Mouse (Mus musculus) spleen, postnatal 36 days (tissue): ENCODE data around the gene Yap1.
"Not testable (repeated sequence)": the region's sequence is repeated elsewhere in the genome, so short reads cannot be mapped to it uniquely, and the experiment has no call there.

Source experiments
- DNase-seq, 2 experiments: peaks; one replicate each; pipeline ENCODE4 v3.0.0; 2022; ENCODE audit warnings: low spot score in 2 of 2, mixed read lengths in 1 of 2

Yap1 gene

GRCm38 (mm10) chr9:7914487-7914886, 89.9 kb downstream of the Yap1 start:
- DNase-seq: peak; percentile 2 to 11

- DNase-seq: no peak
Observed at GRCm38 (mm10) chr9:7913953-7914352, 90.4 kb downstream of the Yap1 start.

- no peak for DNase-seq
Observed at GRCm38 (mm10) chr9:7907351-7907985, 96.9 kb downstream of the Yap1 start.

- no peak for DNase-seq
Observed at GRCm38 (mm10) chr9:7906564-7906963, 97.8 kb downstream of the Yap1 start.

- no peak for DNase-seq
Observed at GRCm38 (mm10) chr9:7903825-7904224, 100.6 kb downstream of the Yap1 start.

GRCm38 (mm10) chr9:7903262-7903661, 101.1 kb downstream of the Yap1 start:
- DNase-seq: no peak

GRCm38 (mm10) chr9:7902311-7902710, 102.1 kb downstream of the Yap1 start:
- DNase-seq: no peak

- no peak for DNase-seq
Observed at GRCm38 (mm10) chr9:7900965-7901364, 103.4 kb downstream of the Yap1 start.

- DNase-seq: peak; percentile 70 to 73
Observed at GRCm38 (mm10) chr9:7897502-7897901, 106.9 kb downstream of the Yap1 start.

GRCm38 (mm10) chr9:7891796-7892195, 112.6 kb downstream of the Yap1 start:
- DNase-seq: not testable (repeated sequence)

- DNase-seq: no peak
Observed at GRCm38 (mm10) chr9:7891177-7891576, 113.2 kb downstream of the Yap1 start.

- DNase-seq: no peak
Observed at GRCm38 (mm10) chr9:7884346-7884745, 120.0 kb downstream of the Yap1 start.

- DNase-seq: no peak
Observed at GRCm38 (mm10) chr9:7882304-7882865, 122.0 kb downstream of the Yap1 start.
